Mouse (Mus musculus): ENCODE results near the gene Slc9a9. TPM values are rescaled to one million over a fixed set of nuclear protein-coding genes. Genes with fewer than 3 reads are reported as not detected.

Gene Slc9a9
- total RNA-seq, 2 experiments from 2014 or later, result 5.9 to 8.5 TPM

GRCm38 (mm10) chr9:95263867-95264509 lies 594.3 kb downstream of the Slc9a9 start:
- ATAC-seq (replicated peaks; ENCODE audit: poor library complexity), result no peak

- ATAC-seq (replicated peaks; ENCODE audit: poor library complexity), result no peak
Measured at GRCm38 (mm10) chr9:95266179-95266578, 596.5 kb downstream of the Slc9a9 start.

GRCm38 (mm10) chr9:95266924-95267323 lies 597.2 kb downstream of the Slc9a9 start:
- ATAC-seq (replicated peaks; ENCODE audit: poor library complexity), result no peak

GRCm38 (mm10) chr9:95279590-95280344 lies 610.1 kb downstream of the Slc9a9 start:
- ATAC-seq (replicated peaks; ENCODE audit: poor library complexity), result peak; percentile 88

Other genes starting within 250 kb of the Slc9a9 start
- 24.0 and 24.6 TPM in 2 replicates for gene 1190002N15Rik, start 131.8 kb upstream of the Slc9a9 start, total RNA-seq (2015)
- gene 1190002N15Rik, start 131.8 kb upstream of the Slc9a9 start, total RNA-seq (2017), result 19.4 and 21.0 TPM in 2 replicates

Measured in megakaryocyte progenitor cell, adult 5-6 weeks (primary cell).